ENCODE assay signal across 22 mouse cellular contexts in genomic region chr14:21082823-21083222, GRCm38 (mm10). TPM values are rescaled to one million over a fixed set of nuclear protein-coding genes. Genes with fewer than 3 reads are reported as not detected.
DNase-seq lines count a peak whose midpoint lies in the region; ATAC-seq and TF ChIP-seq lines count a peak whose summit lies in the region.
"Had no signal": no experiment of that assay in that cellular context is flagged by ENCODE, and none has a peak within 500 bp of the region (broad histone marks: within the 10 kb centered on the region; RNA-seq: fewer than 3 reads in every experiment).

No protein-coding gene starts in this region.

- H3K36me3 ChIP-seq in heart, embryonic 11.5 days (ENCODE audit: control insufficient read depth, insufficient read depth, low read length): no peaks in the 10 kb centered on the region; the same call in 1 of the 2 replicates
- no peaks in the 10 kb centered on the region for H3K36me3 ChIP-seq in heart, embryonic 15.5 days
- H3K36me3 ChIP-seq: embryonic facial prominence, embryonic 10.5 days; forebrain, embryonic 10.5 days; hindbrain, embryonic 12.5 days had no signal

- no peak for DNase-seq in heart, adult 9 months (ENCODE audit: low spot score in 2 of 2)
- DNase-seq in heart, postnatal 36 days: no peak
- DNase-seq in 3T3-L1 (ENCODE audit: low read depth, low spot score): peak; percentile 60
- no peak for DNase-seq in layer of hippocampus, adult 9-10 months (ENCODE audit: low spot score)
- DNase-seq: adrenal gland, adult 8-10 months; adrenal gland, postnatal 36 days; cerebellum, adult 2 months; cerebellum, postnatal 10 days; gastrocnemius, postnatal 10 days; heart, adult 18-20 months had no signal

- 0 out of 2 replicates have a peak overlapping the region, but pooled peaks have one; percentile 17 for H3K27ac ChIP-seq in heart, embryonic 11.5 days (ENCODE audit: low read depth, low read length)
- H3K27ac ChIP-seq in heart, embryonic 15.5 days: peak overlapping the region; percentile 57; the same call in 1 of the 2 replicates
- H3K27ac ChIP-seq in embryonic fibroblast, embryonic 13.5 days (ENCODE audit: insufficient read depth, low read length): peak overlapping the region; percentile 6
- H3K27ac ChIP-seq: embryonic facial prominence, embryonic 10.5 days; forebrain, embryonic 10.5 days; hindbrain, embryonic 12.5 days had no signal

- H3K4me3 ChIP-seq in heart, embryonic 11.5 days (ENCODE audit: low read depth, low read length): no peak overlapping the region
- H3K4me3 ChIP-seq in heart, embryonic 15.5 days: no peak overlapping the region
- H3K4me3 ChIP-seq in embryonic fibroblast, embryonic 13.5 days (ENCODE audit: insufficient read depth, low read length): no peak overlapping the region
- H3K4me3 ChIP-seq: embryonic facial prominence, embryonic 10.5 days; erythroblast, embryonic 14.5 days; forebrain, embryonic 10.5 days; hindbrain, embryonic 12.5 days had no signal

- no peak overlapping the region for H3K4me2 ChIP-seq in heart, embryonic 11.5 days
- H3K4me2 ChIP-seq in heart, embryonic 15.5 days: peak overlapping the region; percentile 6; the same call in 1 of the 2 replicates
- H3K4me2 ChIP-seq: hindbrain, embryonic 12.5 days had no signal

- no peaks in the 10 kb centered on the region for H3K27me3 ChIP-seq in heart, embryonic 11.5 days (ENCODE audit: control insufficient read depth, insufficient read depth, low read length)
- no peaks in the 10 kb centered on the region for H3K27me3 ChIP-seq in heart, embryonic 15.5 days
- H3K27me3 ChIP-seq: CH12.LX; hindbrain, embryonic 12.5 days had no signal

- intact Hi-C loops in heart, postnatal 36 days (cut with DNase I): no loop called here

- no peak for ATAC-seq in heart, embryonic 11.5 days (replicated peaks; ENCODE audit: insufficient number of reproducible peaks, low FRiP score, low TSS enrichment)
- no peak for ATAC-seq in heart, embryonic 15.5 days (replicated peaks; ENCODE audit: insufficient number of reproducible peaks, insufficient read depth, low FRiP score, low read depth)
- ATAC-seq: forebrain, embryonic 14.5 days; hindbrain, embryonic 16.5 days; inflammation-experienced regulatory T-cells, adult 6 months; intestine, postnatal 0 days had no signal

- TF ChIP-seq CTCF in embryonic fibroblast, embryonic 13.5 days (IDR thresholded peaks at IDR 0.05; ENCODE audit: borderline replicate concordance, insufficient read depth, low read length): no peak

- 17% methylated on average over 1 of the region's 1 CpGs for WGBS in heart, embryonic 11.5 days (ENCODE audit: insufficient replicate concordance)
- WGBS in heart, embryonic 15.5 days: 26% methylated on average over 1 of the region's 1 CpGs

- H3K9ac ChIP-seq in heart, embryonic 11.5 days (ENCODE audit: low read depth, low read length): no peak overlapping the region
- no peak overlapping the region for H3K9ac ChIP-seq in heart, embryonic 15.5 days
- H3K9ac ChIP-seq: hindbrain, embryonic 12.5 days had no signal

- H3K4me1 ChIP-seq in heart, embryonic 11.5 days (ENCODE audit: control insufficient read depth, insufficient read depth, low read length): peaks cover 46% of the 10 kb centered on the region
- peaks cover 52% of the 10 kb centered on the region for H3K4me1 ChIP-seq in heart, embryonic 15.5 days (replicated peaks)
- peaks cover 19% of the 10 kb centered on the region for H3K4me1 ChIP-seq in embryonic fibroblast, embryonic 13.5 days (ENCODE audit: control insufficient read depth, insufficient read depth, low read length)

- no peak for TF ChIP-seq POLR2A in embryonic fibroblast, embryonic 13.5 days (IDR thresholded peaks at IDR 0.05; ENCODE audit: low read depth, low read length)

- H3K9me3 ChIP-seq in heart, embryonic 11.5 days (replicated peaks; ENCODE audit: control insufficient read depth, low read length): no peaks in the 10 kb centered on the region
- H3K9me3 ChIP-seq in heart, embryonic 15.5 days (replicated peaks): no peaks in the 10 kb centered on the region
- H3K9me3 ChIP-seq: embryonic facial prominence, embryonic 10.5 days; forebrain, embryonic 10.5 days; hindbrain, embryonic 12.5 days had no signal

RNA-seq across cellular contexts. Expression of gene Adk, which starts 30.4 kb away (rescaled TPM):
- polyA plus RNA-seq in heart, embryonic 11.5 days (2014; fragmentation: Nextera tagmentation; extraction: Ambion mirVana): 261 and 271 TPM in 2 replicates
- 184 and 223 TPM in 2 replicates for polyA plus RNA-seq in heart, embryonic 15.5 days (2015; fragmentation: Nextera tagmentation; extraction: Ambion mirVana)
- 100 to 1,000 TPM; 239 to 252 TPM for total RNA-seq in heart, postnatal 36 days (2021)
- polyA plus RNA-seq in embryonic fibroblast, embryonic 13.5 days (2011; ENCODE audit: insufficient read length, low read depth, missing spikeins): 114 and 117 TPM in 2 replicates

RNA-seq across cellular contexts. Expression of gene Ap3m1, which starts 30.5 kb away (rescaled TPM):
- polyA plus RNA-seq in heart, embryonic 11.5 days (2014; fragmentation: Nextera tagmentation; extraction: Ambion mirVana): 84.6 and 98.0 TPM in 2 replicates
- 53.7 and 54.1 TPM in 2 replicates for polyA plus RNA-seq in heart, embryonic 15.5 days (2015; fragmentation: Nextera tagmentation; extraction: Ambion mirVana)
- 10 to 100 TPM; 58.0 to 62.9 TPM for total RNA-seq in heart, postnatal 36 days (2021)
- 99.0 and 102 TPM in 2 replicates for polyA plus RNA-seq in embryonic fibroblast, embryonic 13.5 days (2011; ENCODE audit: insufficient read length, low read depth, missing spikeins)

Comparison
In these comparisons a context has a peak if more than half of its experiments do, and no peak if none do; other contexts are left out.
1. H3K27ac ChIP-seq: peak in every context shown above with its lines; median percentile 57 in heart, embryonic 15.5 days; 17 in heart, embryonic 11.5 days; 6 in embryonic fibroblast, embryonic 13.5 days.